Mouse (Mus musculus): ENCODE results near the gene Pcif1. TPM values are rescaled to one million over a fixed set of nuclear protein-coding genes. Genes with fewer than 3 reads are reported as not detected.

Pcif1 gene
- total RNA-seq, 2 experiments from 2014 or later: 44.8 to 48.8 TPM

- TF ChIP-seq CTCF (IDR thresholded peaks at IDR 0.05): no peak; the same call in 1 of the 2 replicates
- H3K27ac ChIP-seq: no peak overlapping the region
- no peak for DNase-seq (ENCODE audit: extremely low spot score in 1 of 2, low spot score in 2 of 2)
- intact Hi-C loops (cut with DNase I): no loop called here
- H3K4me3 ChIP-seq: no peak overlapping the region
Measured at GRCm38 (mm10) chr2:164898008-164898407, 18.9 kb downstream of the Pcif1 start.

- no peak for DNase-seq (ENCODE audit: extremely low spot score in 1 of 2, low spot score in 2 of 2)
- TF ChIP-seq CTCF (IDR thresholded peaks at IDR 0.05): no peak
- Histone ChIP-seq H3K4me3 (no peak overlapping the region), H3K27ac (no peak overlapping the region)
- intact Hi-C loops (cut with DNase I): no loop called here
Measured at GRCm38 (mm10) chr2:164899034-164899433, 19.9 kb downstream of the Pcif1 start.

GRCm38 (mm10) chr2:164899723-164900459 is 20.8 kb downstream of the Pcif1 start:
- no peak overlapping the region for H3K4me3 ChIP-seq
- intact Hi-C loops (cut with DNase I): no loop called here
- no peak for TF ChIP-seq CTCF (IDR thresholded peaks at IDR 0.05)
- no peak for DNase-seq (ENCODE audit: extremely low spot score in 1 of 2, low spot score in 2 of 2)
- H3K27ac ChIP-seq: no peak overlapping the region

GRCm38 (mm10) chr2:164901380-164901779 is 22.3 kb downstream of the Pcif1 start:
- intact Hi-C loops (cut with DNase I): no loop called here
- Histone ChIP-seq H3K27ac (no peak overlapping the region), H3K4me3 (no peak overlapping the region)
- DNase-seq (ENCODE audit: extremely low spot score in 1 of 2, low spot score in 2 of 2): no peak
- no peak for TF ChIP-seq CTCF (IDR thresholded peaks at IDR 0.05)

GRCm38 (mm10) chr2:164903496-164903895 is 24.4 kb downstream of the Pcif1 start:
- Histone ChIP-seq H3K4me3 (no peak overlapping the region), H3K27ac (no peak overlapping the region)
- DNase-seq (ENCODE audit: extremely low spot score in 1 of 2, low spot score in 2 of 2): no peak
- no peak for TF ChIP-seq CTCF (IDR thresholded peaks at IDR 0.05)
- intact Hi-C loops (cut with DNase I): no loop called here

- no peak overlapping the region for H3K4me3 ChIP-seq
- DNase-seq (ENCODE audit: extremely low spot score in 1 of 2, low spot score in 2 of 2): no peak
- peak; percentile 45 for TF ChIP-seq CTCF (IDR thresholded peaks at IDR 0.05)
- H3K27ac ChIP-seq: no peak overlapping the region
- intact Hi-C loops (cut with DNase I): no loop called here
Measured at GRCm38 (mm10) chr2:164906071-164906470, 27.0 kb downstream of the Pcif1 start.

- intact Hi-C loops (cut with DNase I): no loop called here
- no peak for DNase-seq (ENCODE audit: extremely low spot score in 1 of 2, low spot score in 2 of 2)
- Histone ChIP-seq H3K4me3 (no peak overlapping the region), H3K27ac (no peak overlapping the region)
- no peak for TF ChIP-seq CTCF (IDR thresholded peaks at IDR 0.05)
Measured at GRCm38 (mm10) chr2:164907511-164907910, 28.4 kb downstream of the Pcif1 start.

- H3K27ac ChIP-seq: no peak overlapping the region
- no peak for TF ChIP-seq CTCF (IDR thresholded peaks at IDR 0.05)
- intact Hi-C loops (cut with DNase I): no loop called here
- H3K4me3 ChIP-seq: no peak overlapping the region
- DNase-seq (ENCODE audit: extremely low spot score in 1 of 2, low spot score in 2 of 2): no peak
Measured at GRCm38 (mm10) chr2:164908011-164908410, 28.9 kb downstream of the Pcif1 start.

- Histone ChIP-seq H3K27ac (no peak overlapping the region), H3K4me3 (no peak overlapping the region)
- intact Hi-C loops (cut with DNase I): no loop called here
- no peak for DNase-seq (ENCODE audit: extremely low spot score in 1 of 2, low spot score in 2 of 2)
- TF ChIP-seq CTCF (IDR thresholded peaks at IDR 0.05): no peak
Measured at GRCm38 (mm10) chr2:164909100-164909499, 30.0 kb downstream of the Pcif1 start.

GRCm38 (mm10) chr2:164909542-164909941 is 30.4 kb downstream of the Pcif1 start:
- peak overlapping the region; percentile 91; the same call in 1 of the 2 replicates for H3K4me3 ChIP-seq

GRCm38 (mm10) chr2:164910360-164911061 is 31.4 kb downstream of the Pcif1 start:
- DNase-seq (ENCODE audit: extremely low spot score in 1 of 2, low spot score in 2 of 2): no peak
- TF ChIP-seq CTCF (IDR thresholded peaks at IDR 0.05): no peak
- peak overlapping the region; percentile 100 for H3K27ac ChIP-seq
- H3K4me3 ChIP-seq: peak overlapping the region; percentile 91
- intact Hi-C loops (cut with DNase I): loop anchor here (1.0 to 5.0 kb wide), 4 partner anchors 24 to 122 kb away; partner anchors contain the start of genes Ctsa, Ncoa5, Neurl2 and Pcif1

More at GRCm38 (mm10) chr2:164909542-164909941, 30.4 kb downstream of the Pcif1 start:
- TF ChIP-seq CTCF (IDR thresholded peaks at IDR 0.05): peak; percentile 36
- DNase-seq (ENCODE audit: extremely low spot score in 1 of 2, low spot score in 2 of 2): no peak
- intact Hi-C loops (cut with DNase I): no loop called here
- no peak overlapping the region for H3K27ac ChIP-seq

Data from left cerebral cortex, adult 2 months (tissue).